Mouse (Mus musculus): Measurements from ENCODE around the gene Gak. TPM values are rescaled to one million over a fixed set of nuclear protein-coding genes. Genes with fewer than 3 reads are reported as not detected.

Gene Gak
- total and polyA plus RNA-seq, 3 experiments, result 49.9 to 67.3 (median 65.2) TPM

GRCm38 (mm10) chr5:108669986-108670385 is 40.4 kb upstream of the Gak start:
- Histone ChIP-seq H3K9me3 (replicated peaks; ENCODE audit: low read length) (no peaks in the 10 kb centered on the region), H3K4me1 (ENCODE audit: control insufficient read depth in 1 of 2, insufficient read depth in 2 of 2) (peaks cover 2 to 31% of the 10 kb centered on the region in 2 experiments), H3K9ac (ENCODE audit: insufficient read depth, low read depth) (no peak overlapping the region; the same call in 1 of the 2 replicates), H3K4me2 (ENCODE audit: insufficient read depth, low read depth, poor library complexity, severe bottlenecking) (peak overlapping the region; percentile 65), H3K79me2 (replicated peaks; ENCODE audit: control insufficient read depth, extremely low read depth, insufficient read depth, poor library complexity, severe bottlenecking) (no peaks in the 10 kb centered on the region), H3K4me3 (replicated peaks in 1 of 3; ENCODE audit: low read depth in 2 of 3, low read length in 2 of 3, poor library complexity in 1 of 3) (peak overlapping the region; percentile 65 to 73 (median 66)), H3K36me3 (replicated peaks in 1 of 2; ENCODE audit: control insufficient read depth in 1 of 2, insufficient read depth in 1 of 2, low read length in 1 of 2) (peaks cover 13 to 36% of the 10 kb centered on the region in 2 experiments), H3K27ac (ENCODE audit: insufficient read depth, low read depth) (no peak overlapping the region), H3K27me3 (replicated peaks) (no peaks in the 10 kb centered on the region)
- no peak for TF ChIP-seq ZKSCAN1 (IDR thresholded peaks at IDR 0.05; ENCODE audit: borderline replicate concordance, low read depth, low read length)
- no peak for TF ChIP-seq MXI1 (IDR thresholded peaks at IDR 0.05; ENCODE audit: low read depth, low read length)
- TF ChIP-seq JUN (IDR thresholded peaks at IDR 0.05; ENCODE audit: insufficient read depth, low read depth, low read length), result no peak
- TF ChIP-seq POLR2AphosphoS2 (IDR thresholded peaks at IDR 0.05; ENCODE audit: low read depth, low read length), result no peak
- TF ChIP-seq ZNF384 (IDR thresholded peaks at IDR 0.05; ENCODE audit: low read depth, low read length), result no peak
- TF ChIP-seq MAFK (IDR thresholded peaks at IDR 0.05; ENCODE audit: insufficient replicate concordance, low read length), result no peak
- TF ChIP-seq GABPA (IDR thresholded peaks at IDR 0.05; ENCODE audit: insufficient replicate concordance, low read depth, low read length), result no peak
- TF ChIP-seq MAZ (IDR thresholded peaks at IDR 0.05; ENCODE audit: low read depth, low read length), result no peak
- TF ChIP-seq NRF1 (IDR thresholded peaks at IDR 0.05; ENCODE audit: low read depth, low read length), result no peak
- no peak for TF ChIP-seq NELFE (IDR thresholded peaks at IDR 0.05; ENCODE audit: low read depth, low read length)
- TF ChIP-seq ZMIZ1 (IDR thresholded peaks at IDR 0.05; ENCODE audit: low read depth, low read length), result no peak
- TF ChIP-seq TBP (conservative IDR thresholded peaks at IDR 0.05; ENCODE audit: low read depth, low read length), result no peak
- no peak for TF ChIP-seq HCFC1 (IDR thresholded peaks at IDR 0.05; ENCODE audit: low read depth, low read length)
- no peak for TF ChIP-seq BHLHE40 (IDR thresholded peaks at IDR 0.05; ENCODE audit: low read depth, low read length)
- no peak for TF ChIP-seq MAX (IDR thresholded peaks at IDR 0.05; ENCODE audit: low read length)
- TF ChIP-seq CTCF (conservative IDR thresholded peaks at IDR 0.05 in 1 of 2, IDR thresholded peaks at IDR 0.05 in 1 of 2; ENCODE audit: low read depth in 2 of 2, low read length in 2 of 2), result no peak
- in situ Hi-C loops (cut with MboI; ENCODE audit: low pct_ligation_motif_present, low pct_unique_long_range_greater_than_20kb, low sequenced_read_pairs) (loop anchor here (25.0 kb wide), 1 partner anchor 233 kb away; the partner anchor contains the start of genes Atp5k and Mfsd7a), dilution Hi-C loops (cut with MboI; ENCODE audit: extremely low pct_ligation_motif_present, extremely low pct_unique_long_range_greater_than_20kb, low sequenced_read_pairs) (no loop called here)
- no peak for DNase-seq (ENCODE audit: extremely low read depth)

DNA sequence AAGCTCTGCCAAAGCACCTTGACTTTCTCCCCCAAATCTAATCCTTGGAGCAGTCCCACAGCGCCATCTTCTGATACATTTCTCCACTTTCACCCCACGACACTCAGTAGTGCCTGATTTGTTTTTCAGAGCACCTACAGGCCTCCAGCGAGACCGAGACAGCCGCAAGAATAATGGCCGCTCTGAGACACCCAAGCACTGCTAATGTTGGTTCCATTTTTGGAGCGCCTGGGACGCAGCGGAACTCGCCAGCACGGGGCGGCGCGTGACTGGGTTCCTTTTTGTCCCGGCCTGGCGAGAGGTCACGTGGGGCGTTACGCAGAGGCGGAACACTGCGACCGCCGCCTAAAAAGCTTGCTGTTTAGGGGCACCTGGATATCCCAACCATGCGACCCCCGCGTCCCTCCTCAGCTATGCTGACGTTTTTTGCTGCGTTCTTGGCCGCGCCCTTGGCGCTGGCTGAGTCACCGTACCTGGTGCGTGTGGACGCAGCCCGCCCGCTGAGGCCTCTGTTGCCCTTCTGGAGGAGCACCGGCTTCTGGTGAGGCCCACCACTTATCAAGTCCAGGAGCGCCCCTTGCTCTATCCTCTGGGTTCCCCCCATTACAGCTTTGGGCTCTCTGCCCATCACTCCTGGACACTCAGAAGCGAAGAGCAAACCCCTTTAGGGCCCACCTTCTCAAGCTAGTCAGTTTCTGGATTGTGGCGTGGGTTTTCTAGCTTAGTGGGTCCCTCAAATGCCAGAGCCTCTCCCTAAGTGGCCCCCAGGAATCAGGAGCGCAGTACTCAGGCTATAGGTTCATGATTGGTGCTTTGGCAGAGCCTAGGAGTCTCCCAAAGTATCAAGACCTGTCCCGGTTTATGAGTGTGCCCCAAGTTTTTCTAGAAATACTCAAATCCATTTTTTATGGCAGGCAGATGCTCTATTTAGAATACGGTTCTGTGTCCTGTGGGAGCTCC is 39.7 kb upstream of the Gak start, which contains the start of gene Dgkq:
Dgkq (minus strand) TSS at position 696 of the 960 bp plus-strand sequence.
- Histone ChIP-seq H3K9me3 (replicated peaks; ENCODE audit: low read length) (no peaks in the 10 kb centered on the region), H3K27ac (ENCODE audit: insufficient read depth, low read depth) (peak within 1 kb of the TSS; percentile 14; the same call in 1 of the 2 replicates)
- in situ Hi-C loops (cut with MboI; ENCODE audit: low pct_ligation_motif_present, low pct_unique_long_range_greater_than_20kb, low sequenced_read_pairs), result loop anchor here (25.0 kb wide), 1 partner anchor 232 kb away; the partner anchor contains the start of genes Atp5k and Mfsd7a
- TF ChIP-seq ETS1 (conservative IDR thresholded peaks at IDR 0.05; ENCODE audit: low read depth, low read length) (0 out of 2 replicates have a peak, but pooled peaks have one; percentile 51), MEF2A (IDR thresholded peaks at IDR 0.05; ENCODE audit: borderline replicate concordance, low read depth, low read length) (peak; percentile 69; the same call in 1 of the 2 replicates), HCFC1 (IDR thresholded peaks at IDR 0.05; ENCODE audit: low read depth, low read length) (peak; percentile 61), JUN (IDR thresholded peaks at IDR 0.05; ENCODE audit: insufficient read depth, low read depth, low read length) (no peak), SMC3 (IDR thresholded peaks at IDR 0.05; ENCODE audit: low read depth, low read length) (peak; percentile 25), UBTF (IDR thresholded peaks at IDR 0.05; ENCODE audit: low read depth, low read length) (no peak), MAFK (IDR thresholded peaks at IDR 0.05; ENCODE audit: insufficient replicate concordance, low read length) (no peak), MXI1 (IDR thresholded peaks at IDR 0.05; ENCODE audit: low read depth, low read length) (peak; percentile 73; the same call in 1 of the 2 replicates), CHD1 (IDR thresholded peaks at IDR 0.05; ENCODE audit: low read depth, low read length) (no peak; the same call in 1 of the 2 replicates), PAX5 (IDR thresholded peaks at IDR 0.05; ENCODE audit: low read length) (no peak), EP300 (IDR thresholded peaks at IDR 0.05; ENCODE audit: low read length) (no peak), RAD21 (IDR thresholded peaks at IDR 0.05; ENCODE audit: low read depth, low read length) (peak; percentile 80), KAT2A (IDR thresholded peaks at IDR 0.05; ENCODE audit: insufficient replicate concordance, low read length) (no peak; the same call in 1 of the 2 replicates), ZC3H11A (IDR thresholded peaks at IDR 0.05; ENCODE audit: low read depth, low read length) (no peak), ZKSCAN1 (IDR thresholded peaks at IDR 0.05; ENCODE audit: borderline replicate concordance, low read depth, low read length) (no peak), CHD2 (IDR thresholded peaks at IDR 0.05; ENCODE audit: low read length) (no peak), BHLHE40 (IDR thresholded peaks at IDR 0.05; ENCODE audit: low read depth, low read length) (peak; percentile 99), E2F4 (IDR thresholded peaks at IDR 0.05; ENCODE audit: insufficient replicate concordance, low read depth, low read length) (no peak)

More for the DNA sequence above, 39.7 kb upstream of the Gak start, which contains the start of gene Dgkq:
- dilution Hi-C loops (cut with MboI; ENCODE audit: extremely low pct_ligation_motif_present, extremely low pct_unique_long_range_greater_than_20kb, low sequenced_read_pairs), result no loop called here
- H3K4me3 ChIP-seq (replicated peaks in 1 of 3; ENCODE audit: low read depth in 2 of 3, low read length in 2 of 3, poor library complexity in 1 of 3), result peak within 1 kb of the TSS; percentile 65 to 73 (median 66)
- H3K4me1 ChIP-seq (ENCODE audit: control insufficient read depth in 1 of 2, insufficient read depth in 2 of 2), result peaks cover 2 to 31% of the 10 kb centered on the region in 2 experiments
- peak within 1 kb of the TSS; percentile 70 for H3K4me2 ChIP-seq (ENCODE audit: insufficient read depth, low read depth, poor library complexity, severe bottlenecking)
- H3K27me3 ChIP-seq (replicated peaks), result peaks cover 3% of the 10 kb centered on the region
- H3K79me2 ChIP-seq (replicated peaks; ENCODE audit: control insufficient read depth, extremely low read depth, insufficient read depth, poor library complexity, severe bottlenecking), result no peaks in the 10 kb centered on the region
- peak within 1 kb of the TSS; percentile 80 for H3K9ac ChIP-seq (ENCODE audit: insufficient read depth, low read depth)
- DNase-seq (ENCODE audit: extremely low read depth), result peak; percentile 84
- H3K36me3 ChIP-seq (replicated peaks in 1 of 2; ENCODE audit: control insufficient read depth in 1 of 2, insufficient read depth in 1 of 2, low read length in 1 of 2), result peaks cover 13 to 33% of the 10 kb centered on the region in 2 experiments

All from CH12.LX (cell line).